Mouse (Mus musculus) myocyte (in vitro differentiated cells): ENCODE data around the gene Tmem127.

Source experiments
- CEBPB ChIP-seq: IDR thresholded peaks from 2 replicates; pipeline ENCODE4 v1.6.1; 2011; ENCODE audit warnings: mild to moderate bottlenecking, moderate library complexity; ENCODE audit not compliant: poor library complexity, insufficient read depth, severe bottlenecking
- E2F4 ChIP-seq: IDR thresholded peaks from one replicate; pipeline ENCODE4 v1.6.1; 2011; ENCODE audit warnings: mild to moderate bottlenecking, control low read depth, moderate library complexity; ENCODE audit not compliant: insufficient read depth
- MAX ChIP-seq: IDR thresholded peaks from one replicate; pipeline ENCODE4 v1.6.1; 2011; ENCODE audit warnings: low read depth, mild to moderate bottlenecking, control low read depth
- MYOD1 ChIP-seq, 3 experiments: IDR thresholded peaks; one replicate each; pipeline ENCODE4 v1.6.1; 2011; ENCODE audit warnings: control low read depth in 2 of 3, low read depth in 2 of 3, mild to moderate bottlenecking in 2 of 3, moderate library complexity in 1 of 3; ENCODE audit not compliant: insufficient read length in 2 of 3, control insufficient read depth in 1 of 3
- MYOG ChIP-seq, 3 experiments: IDR thresholded peaks; one replicate each; pipeline ENCODE4 v1.6.1; 2011; ENCODE audit warnings: control low read depth in 2 of 3, low read depth in 2 of 3, mild to moderate bottlenecking in 2 of 3; ENCODE audit not compliant: insufficient read length in 2 of 3, control insufficient read depth in 1 of 3, insufficient read depth in 1 of 3
- POLR2A ChIP-seq: IDR thresholded peaks from one replicate; pipeline ENCODE4 v1.6.1; 2011; ENCODE audit warnings: low read depth, mild to moderate bottlenecking, control low read depth, moderate library complexity; ENCODE audit not compliant: insufficient read length
- POLR2AphosphoS2 ChIP-seq: IDR thresholded peaks from one replicate; pipeline ENCODE4 v1.6.1; 2011; ENCODE audit warnings: low read depth, control low read depth; ENCODE audit not compliant: insufficient read length
- REST ChIP-seq: IDR thresholded peaks from one replicate; pipeline ENCODE4 v1.6.1; 2011; ENCODE audit warnings: mild to moderate bottlenecking, control low read depth, moderate library complexity; ENCODE audit not compliant: insufficient read depth, insufficient read length
- SRF ChIP-seq: IDR thresholded peaks from one replicate; pipeline ENCODE4 v1.6.1; 2011; ENCODE audit warnings: low read depth; ENCODE audit not compliant: control insufficient read depth, insufficient read length
- TCF12 ChIP-seq: IDR thresholded peaks from one replicate; pipeline ENCODE4 v1.6.1; 2011; ENCODE audit warnings: mild to moderate bottlenecking, control low read depth; ENCODE audit not compliant: poor library complexity, insufficient read depth, severe bottlenecking
- TCF3 ChIP-seq: IDR thresholded peaks from one replicate; pipeline ENCODE4 v1.6.1; 2011; ENCODE audit warnings: low read depth, control low read depth; ENCODE audit not compliant: insufficient read length
- USF1 ChIP-seq: IDR thresholded peaks from one replicate; pipeline ENCODE4 v1.6.1; 2011; ENCODE audit warnings: low read depth, mild to moderate bottlenecking, control low read depth, moderate library complexity

DNA sequence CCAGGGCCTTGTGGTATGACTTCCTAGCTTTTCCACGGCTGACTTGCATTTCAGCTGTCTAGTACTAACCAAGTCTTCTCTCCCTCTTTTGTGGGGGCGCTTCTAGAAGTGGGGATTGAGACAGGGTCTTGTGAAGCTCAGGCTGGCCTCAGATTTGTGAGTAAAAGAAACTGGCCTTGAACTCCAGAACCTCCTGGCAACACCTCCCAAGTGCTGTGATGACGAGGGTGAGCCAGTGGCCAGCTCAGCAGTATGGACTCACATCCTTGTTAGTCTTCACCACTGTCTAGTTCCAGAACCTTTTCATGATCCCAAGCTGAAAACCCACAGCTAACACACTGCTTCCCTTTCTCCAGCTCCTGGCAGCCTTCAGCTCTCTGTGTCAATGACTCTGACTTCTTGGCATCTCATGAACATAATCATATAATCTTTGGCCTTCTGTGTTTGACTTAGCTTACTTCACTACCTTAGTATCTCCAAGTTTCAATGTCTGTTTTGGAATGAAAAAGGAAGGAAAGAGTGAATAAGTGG is 7.0 kb downstream of the Tmem127 start:
- TF ChIP-seq POLR2AphosphoS2 (no peak), POLR2A (no peak), TCF3 (no peak), SRF (no peak), MYOD1 (IDR thresholded peaks at IDR 0.05; ENCODE audit: control insufficient read depth in 1 of 3, insufficient read length in 2 of 3, low read depth in 2 of 3) (no peak), E2F4 (no peak), TCF12 (no peak), USF1 (no peak), MAX (no peak), CEBPB (no peak), REST (no peak), MYOG (IDR thresholded peaks at IDR 0.05; ENCODE audit: control insufficient read depth in 1 of 3, insufficient read depth in 1 of 3, insufficient read length in 2 of 3, low read depth in 2 of 3) (no peak)
